Mouse (Mus musculus) embryonic facial prominence, embryonic 11.5 days (tissue): ENCODE results near the gene Gdpd1. TPM values are rescaled to one million over a fixed set of nuclear protein-coding genes. Genes with fewer than 3 reads are reported as not detected.
"Not testable (repeated sequence)": the region's sequence is repeated elsewhere in the genome, so short reads cannot be mapped to it uniquely, and the experiment has no call there.

ENCODE experiments used
- ATAC-seq: fragments of 200-750 bp; cut with Nextera tagmentation; replicated peaks from 2 replicates; pipeline ENCODE4 v1.8.0; 2017; ENCODE audit warnings: low read depth; ENCODE audit not compliant: insufficient number of reproducible peaks, low FRiP score, low TSS enrichment
- DNase-seq: peaks from one replicate; pipeline ENCODE4 v3.0.0-alpha.2; 2015; ENCODE audit warnings: low spot score
- H3K27ac ChIP-seq: fragments of 300-500 bp; sonication (generic); replicated peaks from 2 replicates; pipeline ENCODE4 v1.5.1; 2014; ENCODE audit warnings: mild to moderate bottlenecking, low read depth, low read length, control low read depth
- H3K27me3 ChIP-seq: fragments of 300-500 bp; sonication (generic); 2 replicates; pipeline ENCODE4 v1.6.1; 2014; ENCODE audit warnings: mild to moderate bottlenecking, low read length, moderate library complexity, mixed read lengths; ENCODE audit not compliant: control insufficient read depth, insufficient read depth
- H3K36me3 ChIP-seq: fragments of 300-500 bp; sonication (generic); replicated peaks from 2 replicates; pipeline ENCODE4 v1.6.1; 2014; ENCODE audit warnings: low read depth, mild to moderate bottlenecking, low read length, moderate library complexity, mixed read lengths; ENCODE audit not compliant: control insufficient read depth, insufficient read depth
- H3K4me1 ChIP-seq: fragments of 300-500 bp; sonication (generic); 2 replicates; pipeline ENCODE4 v1.6.1; 2014; ENCODE audit warnings: low read length, mixed read lengths; ENCODE audit not compliant: control insufficient read depth, insufficient read depth
- H3K4me2 ChIP-seq: fragments of 300-500 bp; sonication (generic); 2 replicates; pipeline ENCODE4 v1.6.1; 2014; ENCODE audit warnings: low read depth, mild to moderate bottlenecking, control low read depth, low read length, moderate library complexity
- H3K4me3 ChIP-seq: fragments of 300-500 bp; sonication (generic); 2 replicates; pipeline ENCODE4 v1.5.1; 2014; ENCODE audit warnings: low read depth, low read length, control low read depth
- H3K9ac ChIP-seq: fragments of 300-500 bp; sonication (generic); replicated peaks from 2 replicates; pipeline ENCODE4 v1.6.1; 2014; ENCODE audit warnings: mild to moderate bottlenecking, control low read depth, low read length
- H3K9me3 ChIP-seq: fragments of 300-500 bp; sonication (generic); replicated peaks from 2 replicates; pipeline ENCODE4 v1.6.1; 2016; ENCODE audit warnings: mild to moderate bottlenecking, low read length, inconsistent platforms, mixed read lengths; ENCODE audit not compliant: control insufficient read depth
- WGBS: fragments of 180-500 bp; shearing (Covaris S2); extraction: QIAGEN DNeasy Blood & Tissue Kit; methylation state at CpG from one replicate; pipeline ENCODE4 v1.1.7; 2014; 5-methylcytosine and 5-hydroxymethylcytosine counted together
- polyA plus RNA-seq: library from polyadenylated mRNA; unstranded; fragments of >200 nt; fragmentation: Nextera tagmentation; extraction: Ambion mirVana; gene quantifications from 2 replicates; pipeline ENCODE4 v1.2.1, GENCODE M21; 2014

Gene Gdpd1
- polyA plus RNA-seq, 1 experiment from 2014 or later: 50.4 TPM

DNA sequence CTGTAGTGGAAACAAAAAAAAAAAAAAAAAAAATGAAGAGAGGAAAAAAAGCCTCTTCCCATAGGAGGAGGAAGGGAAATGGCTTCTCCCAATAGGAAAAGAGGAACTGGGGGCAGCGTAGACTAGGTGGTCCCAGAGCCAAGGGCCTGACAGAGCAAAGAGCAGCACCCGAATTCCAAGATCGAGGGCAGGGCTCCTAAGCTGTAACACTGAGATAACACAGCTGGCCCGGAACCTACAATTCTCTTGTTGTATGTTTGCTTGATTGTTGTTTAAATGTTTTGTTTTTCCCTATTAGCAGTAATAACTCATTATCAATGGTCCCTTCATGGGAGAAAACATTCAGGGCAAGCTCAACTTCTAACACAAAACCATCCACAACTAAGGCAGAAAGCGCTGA lies 26.9 kb downstream of the Gdpd1 start:
- Histone ChIP-seq H3K27me3 (no peaks in the 10 kb centered on the region), H3K4me3 (no peak overlapping the region), H3K36me3 (no peaks in the 10 kb centered on the region; the same call in 1 of the 2 replicates), H3K4me2 (no peak overlapping the region), H3K27ac (no peak overlapping the region), H3K9me3 (no peaks in the 10 kb centered on the region), H3K9ac (no peak overlapping the region), H3K4me1 (no peaks in the 10 kb centered on the region)
- WGBS: 97% methylated on average over 5 of the region's 5 CpGs
- no peak for DNase-seq
- no peak for ATAC-seq

DNA sequence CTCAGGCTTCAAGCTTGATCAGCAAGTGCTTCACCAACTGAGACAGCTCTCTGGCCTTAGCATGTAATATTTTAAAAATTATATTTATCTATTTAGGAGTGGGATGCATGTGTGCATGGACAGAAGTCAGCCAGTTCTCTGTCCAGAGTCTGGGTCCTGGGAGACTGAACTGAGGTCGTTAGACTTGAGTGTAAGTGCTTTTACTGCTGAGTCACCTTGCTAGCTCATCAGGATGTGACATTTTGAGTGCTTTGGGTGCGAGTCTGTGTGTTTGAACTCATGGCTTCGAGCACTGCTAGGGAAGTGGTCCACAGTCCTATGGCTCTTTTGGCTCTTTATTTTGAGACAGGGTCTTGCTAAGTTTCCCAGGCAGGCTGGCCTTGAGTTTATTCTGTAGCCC lies 30.8 kb downstream of the Gdpd1 start:
- Histone ChIP-seq H3K4me2 (no peak overlapping the region), H3K9ac (no peak overlapping the region), H3K9me3 (no peaks in the 10 kb centered on the region), H3K27ac (no peak overlapping the region), H3K27me3 (no peaks in the 10 kb centered on the region), H3K36me3 (no peaks in the 10 kb centered on the region; the same call in 1 of the 2 replicates), H3K4me1 (no peaks in the 10 kb centered on the region), H3K4me3 (no peak overlapping the region)
- 85% methylated on average over 3 of the region's 3 CpGs for WGBS
- ATAC-seq (no peak), DNase-seq (no peak)

- H3K27me3 ChIP-seq: no peaks in the 10 kb centered on the region
- WGBS: 93% methylated on average over 9 of the region's 9 CpGs
- no peaks in the 10 kb centered on the region; the same call in 1 of the 2 replicates for H3K36me3 ChIP-seq
- no peak overlapping the region for H3K4me3 ChIP-seq
- no peak overlapping the region for H3K27ac ChIP-seq
- no peaks in the 10 kb centered on the region for H3K4me1 ChIP-seq
- DNase-seq: no peak
- H3K9ac ChIP-seq: no peak overlapping the region
- H3K4me2 ChIP-seq: no peak overlapping the region
- ATAC-seq: no peak
- H3K9me3 ChIP-seq: no peaks in the 10 kb centered on the region
Observed at GRCm38 (mm10) chr11:87039307-87039963, 34.4 kb downstream of the Gdpd1 start.

- Histone ChIP-seq H3K36me3 (no peaks in the 10 kb centered on the region; the same call in 1 of the 2 replicates), H3K27ac (no peak overlapping the region), H3K9ac (no peak overlapping the region), H3K4me3 (no peak overlapping the region), H3K27me3 (no peaks in the 10 kb centered on the region), H3K9me3 (no peaks in the 10 kb centered on the region), H3K4me2 (no peak overlapping the region), H3K4me1 (no peaks in the 10 kb centered on the region)
- DNase-seq (no peak), ATAC-seq (no peak)
- WGBS: 57% methylated on average over 4 of the region's 4 CpGs
Observed at GRCm38 (mm10) chr11:87036180-87036579, 37.7 kb downstream of the Gdpd1 start.

DNA sequence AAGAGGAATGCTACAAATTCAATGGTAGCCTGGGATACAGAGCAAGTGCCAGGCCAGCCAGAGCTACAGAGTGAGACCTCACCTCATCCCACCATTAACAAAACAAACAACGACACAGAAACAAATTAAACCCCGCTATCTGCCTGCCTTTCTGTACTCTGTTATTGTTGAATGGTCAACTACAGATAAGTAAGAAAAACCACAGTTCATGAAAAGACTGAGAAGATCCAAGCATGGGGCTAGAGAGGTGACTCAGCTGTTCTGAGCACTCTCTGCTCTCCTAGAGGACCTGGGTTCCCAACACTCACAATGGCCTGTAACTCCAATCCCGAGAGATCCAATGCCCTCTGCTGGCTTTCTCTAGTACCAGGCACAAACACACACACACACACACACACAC lies 45.6 kb downstream of the Gdpd1 start:
- Histone ChIP-seq H3K27me3 (no peaks in the 10 kb centered on the region), H3K36me3 (no peaks in the 10 kb centered on the region), H3K9ac (no peak overlapping the region), H3K4me1 (no peaks in the 10 kb centered on the region), H3K9me3 (no peaks in the 10 kb centered on the region), H3K4me3 (no peak overlapping the region), H3K27ac (no peak overlapping the region), H3K4me2 (no peak overlapping the region)
- WGBS: 91% methylated on average over 3 of the region's 3 CpGs
- ATAC-seq (no peak), DNase-seq (no peak)

DNA sequence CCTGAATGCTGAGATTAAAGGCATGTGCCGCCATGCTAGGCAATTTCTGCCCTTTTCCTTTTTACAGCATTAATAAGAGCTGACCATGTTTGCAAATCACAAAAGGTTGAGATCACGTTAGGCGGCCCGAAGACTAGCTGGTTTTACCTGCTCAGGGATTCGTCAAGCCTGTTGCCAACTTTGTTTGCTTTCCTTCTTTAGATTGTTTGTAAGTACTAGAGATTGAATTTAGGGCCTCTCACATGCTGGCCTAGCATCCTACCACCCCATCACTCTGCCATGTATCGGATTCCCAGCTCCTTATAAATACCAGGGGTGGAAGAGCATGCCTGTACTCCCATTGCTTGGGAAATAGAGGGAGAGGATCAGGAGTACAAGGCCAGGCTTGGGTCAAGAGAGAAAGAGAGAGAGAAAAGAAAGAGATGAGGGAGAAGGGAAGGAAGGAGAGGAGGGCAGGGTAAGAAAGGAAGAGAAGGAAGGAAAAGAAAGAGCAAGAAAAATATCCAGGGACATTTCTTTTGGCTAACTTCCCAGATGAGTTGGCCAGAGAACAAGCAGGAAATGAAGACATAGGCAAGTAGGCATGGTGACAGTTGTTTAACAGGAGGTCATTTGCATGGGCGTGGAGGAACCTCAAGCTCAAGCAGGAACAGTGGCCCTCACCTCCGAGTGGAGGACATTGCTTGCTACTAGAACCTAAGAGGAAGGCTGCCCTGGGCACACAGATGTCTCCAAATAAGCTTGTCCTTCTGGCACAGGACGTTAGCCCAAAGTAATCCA lies 47.6 kb downstream of the Gdpd1 start:
- Histone ChIP-seq H3K36me3 (no peaks in the 10 kb centered on the region), H3K27ac (no peak overlapping the region), H3K9me3 (no peaks in the 10 kb centered on the region), H3K4me1 (no peaks in the 10 kb centered on the region), H3K4me3 (no peak overlapping the region), H3K9ac (no peak overlapping the region), H3K4me2 (no peak overlapping the region), H3K27me3 (no peaks in the 10 kb centered on the region)
- WGBS: 83% methylated on average over 9 of the region's 9 CpGs
- ATAC-seq: no peak
- DNase-seq: no peak

- no peak for ATAC-seq
- no peaks in the 10 kb centered on the region for H3K4me1 ChIP-seq
- H3K27me3 ChIP-seq: no peaks in the 10 kb centered on the region
- DNase-seq: no peak
- no peak overlapping the region for H3K4me2 ChIP-seq
- H3K9me3 ChIP-seq: no peaks in the 10 kb centered on the region
- H3K4me3 ChIP-seq: no peak overlapping the region
- no peak overlapping the region for H3K9ac ChIP-seq
- H3K27ac ChIP-seq: no peak overlapping the region
- WGBS: 75% methylated on average over 3 of the region's 3 CpGs
- H3K36me3 ChIP-seq: no peaks in the 10 kb centered on the region
Observed at GRCm38 (mm10) chr11:87025351-87025750, 48.5 kb downstream of the Gdpd1 start.

- not testable (repeated sequence) for ATAC-seq, H3K27ac ChIP-seq, H3K9ac ChIP-seq, DNase-seq, H3K4me1 ChIP-seq, H3K4me2 ChIP-seq, H3K4me3 ChIP-seq, H3K36me3 ChIP-seq, H3K27me3 ChIP-seq, H3K9me3 ChIP-seq
- 67% methylated on average over 8 of the region's 8 CpGs for WGBS
Observed at GRCm38 (mm10) chr11:87023240-87023639, 50.6 kb downstream of the Gdpd1 start.
